In genomic region chr1:120801248-120801979, GRCm38 (mm10) we compare ENCODE assay signal across 30 mouse cellular contexts.
DNase-seq lines count a peak whose midpoint lies in the region; ATAC-seq and TF ChIP-seq lines count a peak whose summit lies in the region.
"Had no signal": no experiment of that assay in that cellular context is flagged by ENCODE, and none has a peak within 500 bp of the region (broad histone marks: within the 10 kb centered on the region; RNA-seq: fewer than 3 reads in every experiment).

No protein-coding gene starts in this region.

- no peak overlapping the region for H3K27ac ChIP-seq in forebrain, embryonic 16.5 days (ENCODE audit: low read length)
- H3K27ac ChIP-seq in forebrain, embryonic 12.5 days, result no peak overlapping the region
- no peak overlapping the region for H3K27ac ChIP-seq in hindbrain, postnatal 0 days
- no peak overlapping the region for H3K27ac ChIP-seq in hindbrain, embryonic 13.5 days
- H3K27ac ChIP-seq in embryonic facial prominence, embryonic 14.5 days (replicated peaks; ENCODE audit: low read depth, low read length), result no peak overlapping the region
- 0 out of 2 replicates have a peak overlapping the region, but pooled peaks have one; percentile 10 for H3K27ac ChIP-seq in midbrain, embryonic 15.5 days
- no peak overlapping the region for H3K27ac ChIP-seq in layer of hippocampus, adult 2 months
- H3K27ac ChIP-seq: embryonic facial prominence, embryonic 15.5 days; heart, embryonic 10.5 days; heart, embryonic 15.5 days; left cerebral cortex, adult 2 months; limb, embryonic 15.5 days; liver, embryonic 13.5 days; stomach, postnatal 0 days had no signal

- no peaks in the 10 kb centered on the region for H3K9me3 ChIP-seq in forebrain, embryonic 16.5 days (ENCODE audit: control insufficient read depth, low read length)
- H3K9me3 ChIP-seq in forebrain, embryonic 12.5 days, result no peaks in the 10 kb centered on the region
- no peaks in the 10 kb centered on the region for H3K9me3 ChIP-seq in hindbrain, postnatal 0 days (ENCODE audit: low read length)
- H3K9me3 ChIP-seq in hindbrain, embryonic 13.5 days, result no peaks in the 10 kb centered on the region
- H3K9me3 ChIP-seq in embryonic facial prominence, embryonic 14.5 days (ENCODE audit: control insufficient read depth, low read length), result no peaks in the 10 kb centered on the region
- no peaks in the 10 kb centered on the region for H3K9me3 ChIP-seq in midbrain, embryonic 15.5 days
- H3K9me3 ChIP-seq: embryonic facial prominence, embryonic 15.5 days; heart, embryonic 10.5 days; heart, embryonic 15.5 days; limb, embryonic 15.5 days; liver, embryonic 13.5 days had no signal

- 4% methylated on average over 5 of the region's 5 CpGs for WGBS in forebrain, embryonic 16.5 days
- WGBS in forebrain, embryonic 12.5 days, result 15% methylated on average over 5 of the region's 5 CpGs
- 25% methylated on average over 5 of the region's 5 CpGs for WGBS in hindbrain, postnatal 0 days
- 35% methylated on average over 5 of the region's 5 CpGs for WGBS in hindbrain, embryonic 13.5 days
- 51% methylated on average over 5 of the region's 5 CpGs for WGBS in embryonic facial prominence, embryonic 14.5 days
- 12% methylated on average over 5 of the region's 5 CpGs for WGBS in midbrain, embryonic 15.5 days

- peak; percentile 50; the same call in 1 of the 2 replicates for ATAC-seq in forebrain, embryonic 16.5 days
- no peak for ATAC-seq in forebrain, embryonic 12.5 days (ENCODE audit: low FRiP score)
- ATAC-seq in hindbrain, postnatal 0 days, result peak; percentile 45
- no peak; the same call in 1 of the 2 replicates for ATAC-seq in hindbrain, embryonic 13.5 days (ENCODE audit: low FRiP score)
- peak; percentile 82; the same call in 1 of the 2 replicates for ATAC-seq in embryonic facial prominence, embryonic 14.5 days (ENCODE audit: low read depth)
- ATAC-seq in midbrain, embryonic 15.5 days (replicated peaks), result peak; percentile 78
- ATAC-seq: intestine, postnatal 0 days; lung, postnatal 0 days; Patski had no signal

- DNase-seq in hindbrain, postnatal 0 days (ENCODE audit: low spot score), result peak; percentile 39
- peak; percentile 29 for DNase-seq in embryonic facial prominence, embryonic 14.5 days (ENCODE audit: low spot score)
- DNase-seq in layer of hippocampus, adult 2 months (ENCODE audit: low spot score in 2 of 2), result no peak
- DNase-seq in kidney, adult 8-10 months, result no peak
- DNase-seq: adrenal gland, postnatal 10 days; cerebellum, adult 11 months; cerebellum, adult 9-10 months; embryo, embryonic 11 days; gastrocnemius, postnatal 14 days; kidney, postnatal 14 days; liver, embryonic 13.5 days; lung, adult 18-20 months; lung, postnatal 4 days; right cerebral cortex, postnatal 4 days; thymus, adult 18-20 months; thymus, postnatal 25 days had no signal

- no peaks in the 10 kb centered on the region for H3K27me3 ChIP-seq in forebrain, embryonic 16.5 days (replicated peaks; ENCODE audit: control insufficient read depth, insufficient read depth, low read length)
- no peaks in the 10 kb centered on the region for H3K27me3 ChIP-seq in forebrain, embryonic 12.5 days
- H3K27me3 ChIP-seq in hindbrain, postnatal 0 days (ENCODE audit: insufficient read depth, low read length), result no peaks in the 10 kb centered on the region
- no peaks in the 10 kb centered on the region for H3K27me3 ChIP-seq in hindbrain, embryonic 13.5 days
- H3K27me3 ChIP-seq in embryonic facial prominence, embryonic 14.5 days (replicated peaks; ENCODE audit: control insufficient read depth, insufficient read depth, low read length), result no peaks in the 10 kb centered on the region
- no peaks in the 10 kb centered on the region for H3K27me3 ChIP-seq in midbrain, embryonic 15.5 days (replicated peaks)
- H3K27me3 ChIP-seq: embryonic facial prominence, embryonic 15.5 days; heart, embryonic 15.5 days; limb, embryonic 15.5 days; liver, embryonic 13.5 days; megakaryocyte, embryonic 14.5 days had no signal

- no peaks in the 10 kb centered on the region for H3K36me3 ChIP-seq in forebrain, embryonic 16.5 days (ENCODE audit: control insufficient read depth, insufficient read depth)
- H3K36me3 ChIP-seq in forebrain, embryonic 12.5 days (replicated peaks), result no peaks in the 10 kb centered on the region
- no peaks in the 10 kb centered on the region for H3K36me3 ChIP-seq in hindbrain, postnatal 0 days (ENCODE audit: insufficient read depth, low read length)
- H3K36me3 ChIP-seq in hindbrain, embryonic 13.5 days, result no peaks in the 10 kb centered on the region
- H3K36me3 ChIP-seq in embryonic facial prominence, embryonic 14.5 days (ENCODE audit: control insufficient read depth, insufficient read depth, low read length), result no peaks in the 10 kb centered on the region
- H3K36me3 ChIP-seq in midbrain, embryonic 15.5 days (replicated peaks), result no peaks in the 10 kb centered on the region
- H3K36me3 ChIP-seq: embryonic facial prominence, embryonic 15.5 days; heart, embryonic 10.5 days; heart, embryonic 15.5 days; limb, embryonic 15.5 days; liver, embryonic 13.5 days had no signal

- no peak overlapping the region for H3K4me3 ChIP-seq in forebrain, embryonic 16.5 days (replicated peaks; ENCODE audit: low read length)
- no peak overlapping the region for H3K4me3 ChIP-seq in forebrain, embryonic 12.5 days (replicated peaks)
- H3K4me3 ChIP-seq in hindbrain, postnatal 0 days (ENCODE audit: low read length), result no peak overlapping the region
- H3K4me3 ChIP-seq in hindbrain, embryonic 13.5 days, result no peak overlapping the region
- H3K4me3 ChIP-seq in embryonic facial prominence, embryonic 14.5 days (ENCODE audit: low read depth, low read length), result no peak overlapping the region
- H3K4me3 ChIP-seq in midbrain, embryonic 15.5 days, result no peak overlapping the region
- no peak overlapping the region for H3K4me3 ChIP-seq in layer of hippocampus, adult 2 months
- H3K4me3 ChIP-seq: embryonic facial prominence, embryonic 15.5 days; heart, embryonic 10.5 days; heart, embryonic 15.5 days; left cerebral cortex, adult 2 months; limb, embryonic 15.5 days; liver, embryonic 13.5 days; megakaryocyte, embryonic 14.5 days had no signal

- H3K4me1 ChIP-seq in forebrain, embryonic 16.5 days (replicated peaks; ENCODE audit: control insufficient read depth, insufficient read depth, low read length), result peaks cover 4% of the 10 kb centered on the region; the same call in 1 of the 2 replicates
- H3K4me1 ChIP-seq in forebrain, embryonic 12.5 days, result peaks cover 5% of the 10 kb centered on the region
- H3K4me1 ChIP-seq in hindbrain, postnatal 0 days (ENCODE audit: insufficient read depth, low read length), result no peaks in the 10 kb centered on the region
- H3K4me1 ChIP-seq in hindbrain, embryonic 13.5 days (replicated peaks), result no peaks in the 10 kb centered on the region; the same call in 1 of the 2 replicates
- no peaks in the 10 kb centered on the region for H3K4me1 ChIP-seq in embryonic facial prominence, embryonic 14.5 days (ENCODE audit: control insufficient read depth, insufficient read depth, low read length)
- H3K4me1 ChIP-seq in midbrain, embryonic 15.5 days, result peaks cover 6% of the 10 kb centered on the region; the same call in 1 of the 2 replicates
- H3K4me1 ChIP-seq: embryonic facial prominence, embryonic 15.5 days; heart, embryonic 10.5 days; heart, embryonic 15.5 days; limb, embryonic 15.5 days; liver, embryonic 13.5 days; megakaryocyte, embryonic 14.5 days had no signal

- H3K9ac ChIP-seq in forebrain, embryonic 16.5 days (replicated peaks; ENCODE audit: low read depth, low read length), result no peak overlapping the region
- H3K9ac ChIP-seq in forebrain, embryonic 12.5 days, result no peak overlapping the region
- H3K9ac ChIP-seq in hindbrain, postnatal 0 days (replicated peaks; ENCODE audit: low read length), result no peak overlapping the region
- H3K9ac ChIP-seq in hindbrain, embryonic 13.5 days, result no peak overlapping the region
- H3K9ac ChIP-seq in embryonic facial prominence, embryonic 14.5 days (ENCODE audit: low read depth, low read length), result no peak overlapping the region
- no peak overlapping the region for H3K9ac ChIP-seq in midbrain, embryonic 15.5 days
- H3K9ac ChIP-seq: embryonic facial prominence, embryonic 15.5 days; heart, embryonic 15.5 days; limb, embryonic 15.5 days; liver, embryonic 13.5 days had no signal

- TF ChIP-seq CTCF in hindbrain, postnatal 0 days (IDR thresholded peaks at IDR 0.05; ENCODE audit: low read depth), result no peak
- TF ChIP-seq CTCF in layer of hippocampus, adult 2 months (conservative IDR thresholded peaks at IDR 0.05), result no peak

- H3K4me2 ChIP-seq in forebrain, embryonic 16.5 days (ENCODE audit: low read length), result no peak overlapping the region
- H3K4me2 ChIP-seq in forebrain, embryonic 12.5 days, result no peak overlapping the region
- no peak overlapping the region for H3K4me2 ChIP-seq in hindbrain, postnatal 0 days (ENCODE audit: low read depth, low read length)
- no peak overlapping the region for H3K4me2 ChIP-seq in hindbrain, embryonic 13.5 days
- no peak overlapping the region for H3K4me2 ChIP-seq in embryonic facial prominence, embryonic 14.5 days (ENCODE audit: low read depth, low read length)
- peak overlapping the region; percentile 21; the same call in 1 of the 2 replicates for H3K4me2 ChIP-seq in midbrain, embryonic 15.5 days
- H3K4me2 ChIP-seq: embryonic facial prominence, embryonic 15.5 days; heart, embryonic 15.5 days; limb, embryonic 15.5 days; liver, embryonic 13.5 days had no signal

Comparison
In these comparisons a context has a peak if more than half of its experiments do, and no peak if none do; other contexts are left out.
1. ATAC-seq: peak in forebrain, embryonic 16.5 days (single experiment), hindbrain, postnatal 0 days (single experiment), embryonic facial prominence, embryonic 14.5 days (single experiment) and midbrain, embryonic 15.5 days (single experiment); none in forebrain, embryonic 12.5 days (single experiment) and hindbrain, embryonic 13.5 days (single experiment).
2. DNase-seq: peak in hindbrain, postnatal 0 days (single experiment) and embryonic facial prominence, embryonic 14.5 days (single experiment); none in layer of hippocampus, adult 2 months (0 of 2) and kidney, adult 8-10 months (0 of 2).